Mouse (Mus musculus): ENCODE results near the gene Ear6. TPM values are rescaled to one million over a fixed set of nuclear protein-coding genes. Genes with fewer than 3 reads are reported as not detected.
A peak's percentile ranks its signal among the peaks of the same experiment; 100 is the strongest.

Gene Ear6
- polyA plus RNA-seq, 1 experiment: not detected

DNA sequence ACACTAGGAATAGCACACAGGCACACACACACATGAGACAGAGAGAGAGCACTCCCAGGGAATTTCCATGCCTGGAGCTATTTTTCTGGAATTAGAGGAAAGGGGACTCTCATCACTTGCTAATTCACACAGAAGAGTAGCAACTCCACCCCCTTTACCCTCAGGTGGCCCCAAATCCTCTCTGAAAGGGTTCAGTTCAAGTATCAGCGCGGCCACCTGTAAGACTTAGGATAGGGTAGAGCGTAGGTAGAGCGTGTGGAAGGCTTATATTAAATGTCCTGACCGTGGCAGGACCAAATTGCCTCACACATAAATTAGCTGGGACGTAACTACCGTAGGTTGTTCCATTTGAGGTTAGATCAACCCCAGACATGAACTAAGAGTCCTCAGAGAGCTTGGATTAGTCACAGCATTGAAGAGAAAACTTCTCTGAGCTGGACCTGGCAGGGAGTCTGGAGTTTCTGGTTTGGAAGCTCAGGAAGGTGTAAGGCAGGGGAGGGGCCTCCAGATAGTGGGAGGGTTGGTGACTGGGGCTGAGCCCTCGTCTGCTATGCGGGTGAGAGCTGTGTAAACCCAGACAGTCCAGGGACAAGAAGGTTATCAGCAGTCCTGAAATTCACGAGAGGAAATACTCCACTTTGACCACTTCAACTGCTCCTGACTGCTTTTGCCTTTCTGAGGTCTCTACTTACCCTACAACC is 39.7 kb downstream of the Ear6 start:
- TF ChIP-seq CTCF (IDR thresholded peaks at IDR 0.05; ENCODE audit: borderline replicate concordance, insufficient read depth, low read length): no peak
- no peak for TF ChIP-seq POLR2A (IDR thresholded peaks at IDR 0.05; ENCODE audit: low read depth, low read length)
- no peaks in the 10 kb centered on the region for H3K4me1 ChIP-seq (ENCODE audit: control insufficient read depth, insufficient read depth, low read length)
- H3K27ac ChIP-seq (ENCODE audit: insufficient read depth, low read length): no peak overlapping the region
- no peak overlapping the region for H3K4me3 ChIP-seq (ENCODE audit: insufficient read depth, low read length)

DNA sequence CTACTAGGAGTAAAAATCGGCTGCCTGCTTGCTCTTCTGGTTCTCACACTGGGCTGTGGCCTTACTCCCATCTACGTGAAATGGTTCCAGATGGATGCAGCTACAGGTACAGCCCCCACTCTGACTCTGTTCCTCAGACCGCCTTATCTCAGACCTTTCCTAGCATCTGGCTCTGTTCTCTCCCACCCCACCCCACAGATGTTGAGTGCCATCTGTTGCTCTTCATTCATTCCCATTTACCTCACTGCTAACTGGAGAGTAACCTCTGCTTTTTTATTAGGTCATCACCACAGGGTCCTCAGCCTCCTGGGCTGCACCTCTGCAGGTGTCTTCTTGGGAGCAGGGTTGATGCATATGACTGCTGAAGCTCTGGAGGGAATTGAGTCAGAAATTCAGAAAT is 40.3 kb downstream of the Ear6 start:
- Histone ChIP-seq H3K4me3 (ENCODE audit: insufficient read depth, low read length) (no peak overlapping the region), H3K27ac (ENCODE audit: insufficient read depth, low read length) (no peak overlapping the region), H3K4me1 (ENCODE audit: control insufficient read depth, insufficient read depth, low read length) (no peaks in the 10 kb centered on the region)
- TF ChIP-seq POLR2A (IDR thresholded peaks at IDR 0.05; ENCODE audit: low read depth, low read length): no peak
- no peak for TF ChIP-seq CTCF (IDR thresholded peaks at IDR 0.05; ENCODE audit: borderline replicate concordance, insufficient read depth, low read length)

DNA sequence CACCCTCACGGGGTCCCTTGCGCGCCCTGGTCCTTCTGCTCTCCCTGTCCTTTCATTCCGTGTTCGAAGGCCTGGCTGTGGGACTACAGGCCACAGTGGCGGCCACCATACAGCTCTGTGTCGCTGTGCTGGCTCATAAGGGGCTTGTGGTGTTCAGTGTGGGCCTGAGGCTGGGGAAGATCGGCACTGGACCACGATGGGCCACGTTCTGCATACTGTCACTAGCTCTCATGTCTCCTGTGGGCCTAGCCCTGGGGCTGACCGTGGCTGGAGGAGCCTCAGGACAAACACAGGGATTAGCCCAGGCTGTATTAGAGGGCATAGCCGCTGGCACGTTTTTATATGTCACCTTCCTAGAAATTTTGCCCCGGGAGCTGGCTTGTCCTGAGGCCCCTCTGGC is 41.6 kb downstream of the Ear6 start:
- TF ChIP-seq CTCF (IDR thresholded peaks at IDR 0.05; ENCODE audit: borderline replicate concordance, insufficient read depth, low read length): no peak
- no peak for TF ChIP-seq POLR2A (IDR thresholded peaks at IDR 0.05; ENCODE audit: low read depth, low read length)
- H3K4me3 ChIP-seq (ENCODE audit: insufficient read depth, low read length): no peak overlapping the region
- H3K4me1 ChIP-seq (ENCODE audit: control insufficient read depth, insufficient read depth, low read length): no peaks in the 10 kb centered on the region
- H3K27ac ChIP-seq (ENCODE audit: insufficient read depth, low read length): no peak overlapping the region

DNA sequence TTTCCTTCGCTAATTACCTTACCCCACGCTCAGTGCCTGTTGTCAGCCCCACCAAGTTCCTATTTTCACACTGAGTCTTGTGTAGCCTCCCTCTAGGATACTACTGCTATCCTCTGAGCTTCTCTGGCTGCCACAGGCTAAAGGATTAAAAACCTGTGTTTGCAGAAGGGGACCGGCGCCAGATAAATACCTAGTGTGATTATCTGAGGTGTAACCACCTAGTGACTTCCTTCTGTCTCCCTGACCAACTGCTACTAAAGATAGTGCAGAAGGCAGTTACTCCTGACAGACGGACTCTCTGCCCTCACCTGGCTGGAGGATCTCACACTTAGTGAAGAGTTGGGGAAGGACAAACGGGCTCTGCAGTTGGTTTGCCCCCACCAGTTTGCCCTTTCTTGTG is 42.5 kb downstream of the Ear6 start:
- TF ChIP-seq CTCF (IDR thresholded peaks at IDR 0.05; ENCODE audit: borderline replicate concordance, insufficient read depth, low read length): no peak
- no peak for TF ChIP-seq POLR2A (IDR thresholded peaks at IDR 0.05; ENCODE audit: low read depth, low read length)
- Histone ChIP-seq H3K27ac (ENCODE audit: insufficient read depth, low read length) (no peak overlapping the region), H3K4me1 (ENCODE audit: control insufficient read depth, insufficient read depth, low read length) (no peaks in the 10 kb centered on the region), H3K4me3 (ENCODE audit: insufficient read depth, low read length) (no peak overlapping the region)

DNA sequence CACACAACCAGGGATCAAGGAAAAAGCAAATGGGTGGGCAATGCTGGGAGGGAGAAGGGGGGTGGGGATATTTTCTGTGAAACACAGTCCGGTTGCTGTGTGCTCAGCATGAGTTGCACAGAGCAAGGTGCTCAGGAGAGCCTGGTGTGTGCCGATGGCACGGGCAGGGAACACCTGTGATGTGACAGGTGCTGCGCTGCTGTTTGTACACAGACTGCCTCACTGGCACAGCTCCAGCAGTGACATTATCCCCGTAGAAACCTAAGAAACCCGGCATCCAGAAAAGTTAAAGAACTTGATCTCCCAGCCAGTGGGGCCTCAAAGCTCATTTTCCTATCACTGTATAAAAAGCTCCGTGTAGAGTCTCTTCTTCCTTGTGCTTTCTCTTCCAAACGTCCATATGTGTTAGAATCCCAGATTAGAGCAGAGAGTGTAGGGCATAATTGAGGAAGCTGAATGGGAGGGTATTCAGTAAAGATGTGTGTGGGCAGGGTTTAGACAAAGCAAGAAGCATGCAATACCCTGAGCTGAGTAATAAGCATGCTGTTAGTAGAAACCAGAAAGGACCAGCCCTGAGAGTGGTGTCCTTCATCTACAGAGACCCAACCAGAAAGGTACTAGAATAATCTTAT is 43.2 kb downstream of the Ear6 start:
- no peak overlapping the region for H3K4me3 ChIP-seq (ENCODE audit: insufficient read depth, low read length)
- no peak overlapping the region for H3K27ac ChIP-seq (ENCODE audit: insufficient read depth, low read length)
- no peak for TF ChIP-seq CTCF (IDR thresholded peaks at IDR 0.05; ENCODE audit: borderline replicate concordance, insufficient read depth, low read length)
- H3K4me1 ChIP-seq (ENCODE audit: control insufficient read depth, insufficient read depth, low read length): no peaks in the 10 kb centered on the region

DNA sequence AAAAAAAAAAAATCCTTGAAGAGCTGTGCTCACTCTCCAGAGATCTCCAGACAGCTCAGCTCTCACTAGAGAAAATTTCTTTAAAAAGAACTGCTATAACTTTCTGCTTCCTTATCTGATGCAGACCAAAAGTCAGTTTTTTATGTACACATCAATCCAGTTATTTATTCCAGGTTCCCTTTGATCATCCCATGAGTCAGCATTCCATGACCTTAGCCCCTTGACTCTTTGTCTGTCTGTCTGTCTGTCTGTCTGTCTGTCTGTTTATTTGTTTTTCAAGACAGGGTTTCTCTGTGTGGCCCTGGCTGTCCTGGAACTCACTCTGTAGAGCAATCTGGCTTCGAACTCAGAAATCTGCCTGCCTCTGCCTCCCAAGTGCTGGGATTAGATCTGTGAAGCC is 45.9 kb downstream of the Ear6 start:
- no peak overlapping the region for H3K4me3 ChIP-seq (ENCODE audit: insufficient read depth, low read length)
- TF ChIP-seq CTCF (IDR thresholded peaks at IDR 0.05; ENCODE audit: borderline replicate concordance, insufficient read depth, low read length) (no peak), POLR2A (IDR thresholded peaks at IDR 0.05; ENCODE audit: low read depth, low read length) (no peak)
- no peak overlapping the region for H3K27ac ChIP-seq (ENCODE audit: insufficient read depth, low read length)
- H3K4me1 ChIP-seq (ENCODE audit: control insufficient read depth, insufficient read depth, low read length): no peaks in the 10 kb centered on the region

DNA sequence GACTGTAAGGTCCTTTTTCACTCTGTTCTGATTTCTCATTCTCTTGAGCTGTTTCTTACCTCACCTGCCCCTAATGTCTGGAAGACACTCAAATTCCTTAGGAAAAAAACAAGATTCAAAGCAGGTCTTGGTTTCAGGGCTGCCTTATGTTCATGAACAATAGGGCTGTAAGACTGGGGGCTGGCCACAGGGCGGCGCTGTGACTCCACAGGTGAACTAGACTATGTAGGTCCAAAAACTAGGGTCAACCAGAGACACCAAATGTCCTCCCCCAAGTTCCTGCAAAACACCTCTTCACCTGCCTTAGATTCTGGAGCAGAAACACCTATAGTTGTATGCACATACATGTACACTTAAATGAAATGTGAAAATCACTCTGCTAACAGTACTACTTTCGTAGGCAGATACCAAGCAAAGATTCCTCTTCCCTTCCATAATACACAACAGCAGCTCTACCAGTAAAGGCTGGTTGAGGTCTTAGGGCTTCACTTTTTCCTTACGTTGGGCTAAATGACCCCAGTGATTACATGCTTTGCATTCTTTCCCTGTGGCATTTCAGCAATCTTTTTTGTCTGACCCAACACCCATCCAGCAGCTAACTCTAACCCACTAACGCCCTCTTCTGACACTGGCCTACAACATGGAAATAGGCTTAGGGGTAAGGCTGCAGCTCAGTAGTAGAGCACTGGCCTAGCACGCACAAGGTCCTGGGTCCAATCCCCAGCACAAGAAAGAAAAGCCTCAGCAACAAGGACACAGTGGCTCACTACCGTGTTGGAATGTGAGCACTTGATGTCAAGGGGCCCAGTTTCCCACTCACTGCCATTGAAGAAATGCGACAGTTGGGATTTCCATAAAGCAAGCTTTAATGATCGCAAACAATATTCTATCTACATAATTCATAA is 49.6 kb downstream of the Ear6 start:
- H3K27ac ChIP-seq (ENCODE audit: insufficient read depth, low read length): no peak overlapping the region
- no peak overlapping the region for H3K4me3 ChIP-seq (ENCODE audit: insufficient read depth, low read length)
- TF ChIP-seq POLR2A (IDR thresholded peaks at IDR 0.05; ENCODE audit: low read depth, low read length): no peak
- TF ChIP-seq CTCF (IDR thresholded peaks at IDR 0.05; ENCODE audit: borderline replicate concordance, insufficient read depth, low read length): peak; percentile 76
- no peaks in the 10 kb centered on the region for H3K4me1 ChIP-seq (ENCODE audit: control insufficient read depth, insufficient read depth, low read length)

DNA sequence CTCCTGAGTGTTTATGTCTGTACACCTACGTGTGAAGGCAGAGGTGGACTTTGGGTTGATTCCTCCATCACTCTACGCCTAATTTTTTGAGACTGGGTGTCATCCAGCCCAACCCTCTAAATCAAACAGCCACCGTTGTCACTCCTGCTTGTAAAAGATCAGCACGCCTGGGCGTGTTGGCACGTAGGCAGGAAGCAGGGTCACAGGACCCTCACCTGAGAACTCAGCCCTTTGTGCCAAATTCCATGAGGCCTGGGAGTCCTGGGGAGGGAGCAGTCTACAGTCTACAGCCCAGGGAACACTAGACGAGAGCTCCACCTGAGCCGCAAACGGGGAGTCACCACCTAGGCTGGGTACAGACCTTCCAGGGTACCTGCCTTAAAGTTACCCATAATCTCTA is 50.3 kb downstream of the Ear6 start:
- Histone ChIP-seq H3K4me3 (ENCODE audit: insufficient read depth, low read length) (no peak overlapping the region), H3K4me1 (ENCODE audit: control insufficient read depth, insufficient read depth, low read length) (no peaks in the 10 kb centered on the region), H3K27ac (ENCODE audit: insufficient read depth, low read length) (no peak overlapping the region)
- no peak for TF ChIP-seq POLR2A (IDR thresholded peaks at IDR 0.05; ENCODE audit: low read depth, low read length)
- no peak for TF ChIP-seq CTCF (IDR thresholded peaks at IDR 0.05; ENCODE audit: borderline replicate concordance, insufficient read depth, low read length)

Other genes with a start within 250 kb of the Ear6 start
- not detected in 2 replicates for gene Gm17078, start 242.4 kb upstream of the Ear6 start, polyA plus RNA-seq (2011; ENCODE audit: insufficient read length, low read depth, missing spikeins)
- not detected in 2 replicates for gene Gm4181, start 218.0 kb upstream of the Ear6 start, polyA plus RNA-seq (2011; ENCODE audit: insufficient read length, low read depth, missing spikeins)
- gene Gm17079, start 158.2 kb upstream of the Ear6 start, polyA plus RNA-seq (2011; ENCODE audit: insufficient read length, low read depth, missing spikeins): not detected in 2 replicates
- not detected in 2 replicates for gene Gm5800, start 136.5 kb upstream of the Ear6 start, polyA plus RNA-seq (2011; ENCODE audit: insufficient read length, low read depth, missing spikeins)
- not detected in 2 replicates for gene Ang4, start 80.1 kb upstream of the Ear6 start, polyA plus RNA-seq (2011; ENCODE audit: insufficient read length, low read depth, missing spikeins)
- not detected in 2 replicates for gene AY358078, start 53.7 kb upstream of the Ear6 start, polyA plus RNA-seq (2011; ENCODE audit: insufficient read length, low read depth, missing spikeins)
- 14.0 and 16.7 TPM in 2 replicates for gene Mettl17, start 31.1 kb downstream of the Ear6 start, polyA plus RNA-seq (2011; ENCODE audit: insufficient read length, low read depth, missing spikeins)
- 1.1 and 3.2 TPM in 2 replicates for gene Slc39a2, start 39.2 kb downstream of the Ear6 start, polyA plus RNA-seq (2011; ENCODE audit: insufficient read length, low read depth, missing spikeins)
- gene Ndrg2, start 60.5 kb downstream of the Ear6 start, polyA plus RNA-seq (2011; ENCODE audit: insufficient read length, low read depth, missing spikeins): 7.2 and 17.2 TPM in 2 replicates
- not detected in 2 replicates for gene Tppp2, start 64.7 kb downstream of the Ear6 start, polyA plus RNA-seq (2011; ENCODE audit: insufficient read length, low read depth, missing spikeins)
- not detected in 2 replicates for gene Rnase13, start 69.1 kb downstream of the Ear6 start, polyA plus RNA-seq (2011; ENCODE audit: insufficient read length, low read depth, missing spikeins)
- gene Arhgef40, start 131.0 kb downstream of the Ear6 start, polyA plus RNA-seq (2011; ENCODE audit: insufficient read length, low read depth, missing spikeins): 109 and 119 TPM in 2 replicates
- 0.95 TPM in 1 of 2 replicates, not detected in the other for gene Tmem253, start 162.0 kb downstream of the Ear6 start, polyA plus RNA-seq (2011; ENCODE audit: insufficient read length, low read depth, missing spikeins)
- 27.5 and 33.1 TPM in 2 replicates for gene Zfp219, start 167.0 kb downstream of the Ear6 start, polyA plus RNA-seq (2011; ENCODE audit: insufficient read length, low read depth, missing spikeins)
- not detected in 2 replicates for gene Olfr221, start 188.8 kb downstream of the Ear6 start, polyA plus RNA-seq (2011; ENCODE audit: insufficient read length, low read depth, missing spikeins)

Measured in embryonic fibroblast, embryonic 13.5 days (primary cell).